Mouse (Mus musculus) stomach, postnatal 0 days (tissue): ENCODE data around the gene Il23r.

Experiments used
- CTCF ChIP-seq: IDR thresholded peaks from 2 replicates; pipeline ENCODE4 v1.5.1; 2016; ENCODE audit warnings: antibody characterized with exemption, low read depth, mild to moderate bottlenecking, moderate library complexity
- EP300 ChIP-seq: optimal IDR thresholded peaks from 2 replicates; pipeline ENCODE3; 2016; ENCODE audit warnings: antibody characterized with exemption

GRCm38 (mm10) chr6:67434755-67435452, 56.8 kb downstream of the Il23r start:
- TF ChIP-seq EP300 = no peak
- no peak for TF ChIP-seq CTCF
